Mouse (Mus musculus) subcutaneous adipose tissue, adult 2 months (tissue): ENCODE data around the gene 1700018F24Rik. TPM values are rescaled to one million over a fixed set of nuclear protein-coding genes. Genes with fewer than 3 reads are reported as not detected.

Source experiments
- polyA plus RNA-seq: library from polyadenylated mRNA; depleted of rRNA; stranded (reverse); fragments of >200 nt; gene quantifications from 2 replicates; pipeline ENCODE4 v1.2.3, GENCODE M21; 2012; ENCODE audit warnings: low replicate concordance; rRNA removed

The 1700018F24Rik gene
- polyA plus RNA-seq = not detected in 2 replicates

DNA sequence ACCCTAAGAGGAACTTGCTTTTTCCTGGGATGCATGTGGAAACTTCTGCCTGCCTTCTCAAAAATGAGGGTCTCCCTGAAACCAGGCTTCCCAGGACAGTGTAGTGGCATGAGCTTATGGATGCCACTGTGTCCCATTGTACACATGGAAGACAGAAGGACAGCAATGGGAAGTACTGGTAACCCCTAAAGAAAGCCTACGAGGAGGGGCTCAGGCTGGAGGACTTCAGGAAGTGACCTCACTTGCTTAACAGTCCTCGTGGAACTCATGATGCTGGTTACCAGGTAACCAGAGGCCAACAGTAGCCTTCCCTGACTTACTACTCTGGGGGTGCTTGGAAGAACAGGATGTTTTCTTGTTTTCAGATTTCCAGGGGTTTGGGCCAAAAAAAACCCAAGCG is at the start of gene 1700018F24Rik:
Gene 1700018F24Rik (plus strand): TSS at position 301 of the 400 bp plus-strand sequence.

GRCm38 (mm10) chr5:145032391-145032790 is 10.4 kb upstream of the 1700018F24Rik start, which contains the start of gene Gm4871:
Gene Gm4871, minus strand, starts transcription at chr5:145032754.

GRCm38 (mm10) chr5:145083632-145084451 is 41.1 kb downstream of the 1700018F24Rik start, which contains the start of the genes Arpc1a and Kpna7:
Gene Arpc1a, plus strand, starts transcription at chr5:145083830.
Gene Kpna7, minus strand, starts transcription at chr5:145084030.

Other genes with a start within 250 kb of the 1700018F24Rik start
- 33.8 and 36.4 TPM in 2 replicates for gene Smurf1, start 77.1 kb upstream of the 1700018F24Rik start, polyA plus RNA-seq
- not detected in 2 replicates for gene Gm4871, start 10.2 kb upstream of the 1700018F24Rik start, polyA plus RNA-seq
- 146 and 172 TPM in 2 replicates for gene Arpc1a, start 40.8 kb downstream of the 1700018F24Rik start, polyA plus RNA-seq
- gene Kpna7, start 41.0 kb downstream of the 1700018F24Rik start, polyA plus RNA-seq = not detected in 2 replicates
- gene Arpc1b, start 71.2 kb downstream of the 1700018F24Rik start, polyA plus RNA-seq = 709 and 828 TPM in 2 replicates
- gene Pdap1, start 97.2 kb downstream of the 1700018F24Rik start, polyA plus RNA-seq = 22.4 and 39.1 TPM in 2 replicates
- 56.9 and 67.4 TPM in 2 replicates for gene Bud31, start 97.4 kb downstream of the 1700018F24Rik start, polyA plus RNA-seq
- 17.1 and 19.1 TPM in 2 replicates for gene Ptcd1, start 124.1 kb downstream of the 1700018F24Rik start, polyA plus RNA-seq
- 24.2 and 36.6 TPM in 2 replicates for gene Cpsf4, start 124.2 kb downstream of the 1700018F24Rik start, polyA plus RNA-seq
- 178 and 219 TPM in 2 replicates for gene Atp5j2, start 149.1 kb downstream of the 1700018F24Rik start, polyA plus RNA-seq
- gene Zkscan14, start 158.9 kb downstream of the 1700018F24Rik start, polyA plus RNA-seq = 4.4 and 4.8 TPM in 2 replicates
- 8.2 and 8.3 TPM in 2 replicates for gene Zkscan5, start 161.6 kb downstream of the 1700018F24Rik start, polyA plus RNA-seq
- gene Zfp655, start 188.7 kb downstream of the 1700018F24Rik start, polyA plus RNA-seq = 25.0 and 30.5 TPM in 2 replicates
- gene Zscan25, start 237.5 kb downstream of the 1700018F24Rik start, polyA plus RNA-seq = 12.9 and 20.0 TPM in 2 replicates